Mouse (Mus musculus): ENCODE results near the gene 4921517D22Rik. TPM values are rescaled to one million over a fixed set of nuclear protein-coding genes. Genes with fewer than 3 reads are reported as not detected.

4921517D22Rik gene
- total RNA-seq, 1 experiment from 2014 or later = not detected

DNA sequence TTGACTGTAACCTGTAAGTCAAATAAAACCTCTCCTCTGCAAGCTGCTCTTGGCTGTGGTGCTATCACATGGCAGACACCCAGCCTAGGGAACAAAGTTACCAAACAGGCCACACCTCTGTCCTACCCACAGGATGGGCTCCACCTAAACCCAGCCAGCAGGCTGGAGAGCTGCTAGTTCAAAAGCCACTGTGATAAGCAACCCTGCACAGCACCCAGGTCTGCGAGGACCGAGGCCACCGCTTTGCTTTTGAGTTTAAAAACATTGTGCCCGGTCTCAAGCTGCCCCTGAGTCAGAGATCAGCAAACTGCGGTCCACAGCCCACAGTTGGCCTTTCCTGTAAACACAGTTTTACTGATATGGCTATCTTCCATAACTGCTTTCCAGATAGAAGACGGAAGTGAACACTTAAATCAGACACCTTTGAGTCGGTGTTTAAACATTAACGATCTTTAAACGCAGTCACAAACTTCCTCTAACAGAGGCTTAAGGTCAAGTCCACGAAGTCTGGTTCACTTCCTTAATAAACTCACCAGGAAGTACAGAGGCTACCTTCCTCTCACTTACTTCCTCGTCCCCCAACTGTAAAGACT lies 25.3 kb downstream of the 4921517D22Rik start:
- ATAC-seq (replicated peaks; ENCODE audit: insufficient number of reproducible peaks, low FRiP score, low TSS enrichment, poor library complexity, severe bottlenecking) = peak; percentile 72

DNA sequence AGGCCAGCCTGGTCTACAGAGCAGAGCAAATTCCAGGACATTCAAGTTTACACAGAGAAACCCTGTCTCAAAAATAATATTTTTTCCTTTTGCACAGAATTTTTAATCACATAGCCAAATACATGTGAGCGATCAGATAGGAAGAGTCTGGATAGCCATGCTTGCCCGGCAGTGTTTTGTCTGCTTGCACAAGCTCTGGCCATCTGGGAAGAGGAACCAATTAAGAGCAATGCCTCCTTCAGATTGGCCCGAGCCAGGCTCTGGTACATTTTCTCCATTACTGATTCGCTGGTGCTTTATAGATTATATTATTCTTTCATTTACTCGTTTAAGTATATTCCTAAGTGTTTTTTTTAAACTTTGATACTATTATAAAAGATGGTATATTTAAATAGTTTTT lies 26.1 kb downstream of the 4921517D22Rik start:
- ATAC-seq (replicated peaks; ENCODE audit: insufficient number of reproducible peaks, low FRiP score, low TSS enrichment, poor library complexity, severe bottlenecking) = no peak

DNA sequence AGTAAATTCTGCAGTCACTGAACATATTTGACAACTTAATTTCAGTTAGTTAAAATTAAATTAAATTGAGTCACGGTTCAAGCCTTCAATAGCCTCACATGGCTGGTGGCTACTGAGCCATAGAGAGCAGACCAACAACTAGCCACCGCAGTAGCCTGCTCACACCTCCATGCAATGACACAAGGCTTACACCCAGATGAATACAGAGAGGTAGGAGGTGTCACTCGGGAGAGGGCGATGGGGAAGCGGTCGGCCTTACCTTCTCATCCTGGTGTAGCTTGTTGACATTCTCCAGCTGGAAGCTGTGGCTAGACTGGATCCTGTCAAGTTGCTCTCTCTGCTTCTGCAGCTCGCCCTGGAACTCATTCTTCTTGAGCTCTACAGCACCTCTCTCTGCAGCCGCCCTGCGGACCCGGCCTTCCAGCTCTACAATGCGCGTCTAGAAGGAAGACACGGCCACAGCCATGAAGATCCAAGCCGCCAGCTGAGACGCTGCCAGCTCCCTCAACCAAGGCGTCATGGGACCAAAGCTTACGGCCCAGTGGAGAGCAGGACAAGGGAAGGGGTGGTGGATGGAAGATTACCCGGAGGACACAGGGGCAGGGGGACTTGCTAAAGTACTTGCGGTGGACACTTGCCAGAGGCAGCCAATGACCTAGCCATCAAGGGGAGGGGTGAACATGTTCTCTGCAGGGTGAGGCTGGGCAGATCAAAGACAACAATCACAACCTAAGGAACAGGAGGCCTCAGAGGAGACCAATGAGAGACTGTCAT lies 29.8 kb downstream of the 4921517D22Rik start:
- no peak for ATAC-seq (replicated peaks; ENCODE audit: insufficient number of reproducible peaks, low FRiP score, low TSS enrichment, poor library complexity, severe bottlenecking)

DNA sequence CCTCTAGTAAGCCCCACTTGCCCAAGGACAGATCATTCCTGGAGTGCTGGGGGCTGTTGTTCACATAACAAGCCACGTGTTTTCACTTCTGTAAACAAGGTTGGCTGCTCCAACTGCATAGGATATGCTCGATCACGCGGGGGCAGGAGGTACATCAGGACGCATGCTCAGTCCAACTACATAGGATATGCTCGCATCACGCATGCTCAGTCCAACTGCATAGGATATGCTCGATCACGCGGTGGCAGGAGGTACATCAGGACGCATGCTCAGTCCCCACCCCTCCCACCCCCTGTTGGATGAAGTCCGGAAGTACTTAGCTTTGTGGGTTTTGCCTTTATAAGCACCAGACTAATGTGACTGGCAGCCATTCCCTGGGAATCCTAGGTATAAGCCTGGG lies 31.9 kb downstream of the 4921517D22Rik start:
- ATAC-seq (replicated peaks; ENCODE audit: insufficient number of reproducible peaks, low FRiP score, low TSS enrichment, poor library complexity, severe bottlenecking) = no peak

DNA sequence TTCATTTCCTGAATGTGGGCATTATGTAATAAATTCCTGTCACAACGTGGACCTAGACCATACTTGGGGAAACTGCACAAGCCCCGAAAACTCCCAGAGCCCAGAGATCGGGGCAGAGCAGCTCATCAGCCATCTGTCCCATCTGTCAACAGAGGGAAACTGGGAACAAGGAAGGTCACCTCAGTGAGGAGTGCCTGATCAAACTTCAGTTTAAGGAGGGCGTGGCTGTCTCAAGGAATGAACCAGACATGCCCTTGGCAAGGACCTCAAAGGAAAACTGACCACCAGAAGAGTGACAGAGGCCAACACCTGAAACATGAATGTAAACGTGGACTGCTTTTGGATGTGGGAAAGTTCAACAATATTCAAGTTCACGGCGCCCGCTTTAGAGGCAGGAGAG lies 32.5 kb downstream of the 4921517D22Rik start:
- no peak for ATAC-seq (replicated peaks; ENCODE audit: insufficient number of reproducible peaks, low FRiP score, low TSS enrichment, poor library complexity, severe bottlenecking)

DNA sequence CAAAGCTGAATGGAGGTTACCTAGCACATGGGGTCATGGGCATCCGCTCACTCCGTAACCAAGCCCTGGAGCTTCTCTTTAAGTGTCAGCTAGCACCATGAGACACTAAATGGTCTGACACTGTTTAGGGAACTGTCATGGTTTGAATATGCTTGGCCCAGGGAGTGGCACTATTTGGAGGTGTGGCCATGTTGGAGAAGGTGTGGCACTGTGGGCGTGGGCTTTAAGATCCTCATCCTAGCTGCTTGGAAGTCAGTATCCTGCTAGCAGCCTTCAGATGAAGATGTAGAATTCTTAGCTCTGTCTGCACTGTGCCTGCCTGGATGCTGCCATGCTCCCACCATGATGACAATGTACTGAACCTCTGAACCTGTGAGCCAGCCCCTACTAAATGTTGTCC lies 33.5 kb downstream of the 4921517D22Rik start:
- ATAC-seq (replicated peaks; ENCODE audit: insufficient number of reproducible peaks, low FRiP score, low TSS enrichment, poor library complexity, severe bottlenecking) = no peak

DNA sequence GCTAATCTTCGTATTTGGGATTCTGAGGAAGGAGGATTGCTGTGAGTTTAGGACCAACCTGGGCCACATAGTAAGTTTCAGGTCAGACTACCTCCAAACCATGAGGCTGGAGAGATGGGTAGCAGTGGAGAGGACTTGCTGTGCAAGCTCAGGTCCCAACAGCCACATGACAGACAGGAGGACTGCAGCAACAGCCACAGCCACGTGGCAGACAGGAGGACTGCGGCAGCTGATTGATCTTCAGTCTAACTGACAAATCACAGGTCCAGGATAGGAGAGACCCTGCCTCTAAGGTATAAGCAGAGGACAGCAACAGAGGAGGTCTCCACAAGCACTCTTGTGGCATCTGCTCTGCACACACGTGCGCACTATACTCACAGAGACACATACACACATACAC lies 36.1 kb downstream of the 4921517D22Rik start:
- no peak for ATAC-seq (replicated peaks; ENCODE audit: insufficient number of reproducible peaks, low FRiP score, low TSS enrichment, poor library complexity, severe bottlenecking)

DNA sequence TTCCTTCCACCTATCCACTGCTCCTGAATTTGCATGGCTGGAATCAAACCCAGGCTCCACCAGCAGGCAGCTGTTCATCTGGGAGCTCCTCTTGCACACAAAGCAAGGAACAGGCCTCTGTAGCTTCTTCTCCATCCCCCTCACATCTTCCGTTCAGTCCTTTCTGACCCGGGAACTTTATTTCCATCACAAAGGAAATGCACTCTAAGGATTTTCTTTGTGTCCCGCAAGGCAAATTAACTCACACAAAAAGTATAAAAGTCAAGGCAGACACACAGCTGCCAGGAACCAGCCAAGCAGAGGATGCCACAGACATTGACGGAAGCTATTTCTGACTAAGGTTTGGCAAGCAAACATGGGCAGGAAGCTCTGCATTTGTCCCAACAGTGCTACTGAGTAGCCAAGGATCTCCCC lies 36.9 kb downstream of the 4921517D22Rik start:
- no peak for ATAC-seq (replicated peaks; ENCODE audit: insufficient number of reproducible peaks, low FRiP score, low TSS enrichment, poor library complexity, severe bottlenecking)

DNA sequence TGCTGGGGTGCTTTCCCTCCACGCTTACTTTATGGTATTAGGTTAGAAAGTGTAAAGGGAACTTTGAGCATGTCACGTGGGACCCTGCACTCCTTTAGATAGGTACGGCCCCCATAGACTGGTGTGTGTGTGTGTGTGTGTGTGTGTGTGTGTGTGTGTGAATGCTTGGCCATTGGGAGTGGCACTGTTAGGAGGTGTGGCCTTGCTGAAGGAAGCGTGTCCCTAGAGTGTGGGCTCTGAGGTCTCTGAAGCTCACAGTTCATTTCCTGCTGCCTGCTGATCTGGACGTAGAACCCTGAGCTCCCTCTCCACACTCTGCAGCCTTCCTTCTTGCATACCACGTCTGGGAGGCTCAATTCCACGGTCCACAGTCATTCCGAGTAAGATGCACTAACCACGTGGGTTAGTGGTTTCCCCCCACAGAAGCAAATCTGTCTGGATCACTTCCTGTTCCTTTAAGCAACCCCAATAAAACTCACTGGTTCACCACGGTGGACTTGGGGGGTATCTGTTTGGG lies 37.5 kb downstream of the 4921517D22Rik start:
- ATAC-seq (replicated peaks; ENCODE audit: insufficient number of reproducible peaks, low FRiP score, low TSS enrichment, poor library complexity, severe bottlenecking) = peak; percentile 42

DNA sequence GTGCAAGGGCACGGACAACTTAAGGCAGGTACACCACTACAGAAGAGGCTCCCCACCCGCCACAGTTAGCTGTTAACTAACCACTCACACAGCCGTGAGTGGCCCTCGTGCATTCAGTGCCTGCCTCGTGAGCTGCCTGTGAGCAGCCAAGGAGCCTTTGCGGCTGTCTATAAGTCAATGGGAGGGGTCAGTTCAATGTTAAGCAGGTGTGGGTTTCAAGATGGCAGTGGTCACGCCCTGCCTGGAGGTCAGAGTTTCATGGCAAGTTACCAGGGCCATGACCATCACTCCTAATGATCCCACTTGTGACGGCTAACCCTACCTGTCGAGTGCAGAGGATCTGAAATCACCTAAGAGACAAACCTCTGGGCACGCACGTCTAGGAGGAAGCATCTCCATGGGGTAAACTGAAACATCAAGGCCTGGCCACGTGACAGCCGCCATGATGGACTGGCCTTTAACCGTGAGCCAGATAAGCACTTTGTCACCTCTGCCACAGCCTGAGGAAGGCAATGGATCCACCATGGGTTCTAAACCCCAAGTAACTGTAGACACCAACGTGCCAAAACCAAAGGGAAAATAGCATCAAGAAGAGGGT lies 38.1 kb downstream of the 4921517D22Rik start:
- no peak for ATAC-seq (replicated peaks; ENCODE audit: insufficient number of reproducible peaks, low FRiP score, low TSS enrichment, poor library complexity, severe bottlenecking)

DNA sequence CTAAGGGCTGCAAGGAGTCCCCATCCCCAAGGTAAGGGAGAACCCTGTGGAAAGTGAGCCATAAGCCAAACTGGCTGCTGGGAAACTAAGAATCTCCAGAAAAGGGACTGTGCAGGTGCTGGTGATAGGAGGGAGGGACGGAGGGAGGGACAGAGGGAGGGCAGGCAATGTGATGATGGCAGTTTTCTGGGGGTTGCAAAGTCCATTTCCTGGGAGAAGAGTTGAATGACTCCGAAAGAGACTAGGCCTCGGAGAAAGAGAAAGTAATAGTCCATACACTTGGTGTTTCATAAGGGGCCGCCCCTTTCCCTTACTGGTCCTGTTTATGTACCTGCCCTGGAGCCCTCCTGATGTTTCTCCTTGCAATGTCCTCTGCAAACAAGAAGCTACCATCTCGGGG lies 39.4 kb downstream of the 4921517D22Rik start:
- no peak for ATAC-seq (replicated peaks; ENCODE audit: insufficient number of reproducible peaks, low FRiP score, low TSS enrichment, poor library complexity, severe bottlenecking)

DNA sequence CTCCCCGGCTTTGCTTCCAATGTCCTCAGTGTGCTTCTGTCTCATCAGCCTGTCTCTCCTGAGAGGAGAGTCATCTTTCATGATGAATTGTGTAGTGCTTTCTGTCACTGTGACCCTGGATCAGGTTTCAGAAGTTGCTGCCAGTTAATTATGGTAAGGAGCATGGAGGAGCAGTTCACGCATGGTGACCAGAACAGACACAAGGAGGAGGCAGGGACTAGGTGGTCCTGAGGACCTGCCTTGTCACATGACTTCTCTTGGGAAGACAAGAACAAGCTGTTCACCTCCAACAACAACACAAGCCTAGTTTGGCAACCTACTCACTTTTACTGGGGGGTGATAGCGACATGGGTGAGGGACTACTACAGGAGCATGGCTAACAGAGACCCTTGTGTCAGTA lies 40.8 kb downstream of the 4921517D22Rik start:
- no peak for ATAC-seq (replicated peaks; ENCODE audit: insufficient number of reproducible peaks, low FRiP score, low TSS enrichment, poor library complexity, severe bottlenecking)

DNA sequence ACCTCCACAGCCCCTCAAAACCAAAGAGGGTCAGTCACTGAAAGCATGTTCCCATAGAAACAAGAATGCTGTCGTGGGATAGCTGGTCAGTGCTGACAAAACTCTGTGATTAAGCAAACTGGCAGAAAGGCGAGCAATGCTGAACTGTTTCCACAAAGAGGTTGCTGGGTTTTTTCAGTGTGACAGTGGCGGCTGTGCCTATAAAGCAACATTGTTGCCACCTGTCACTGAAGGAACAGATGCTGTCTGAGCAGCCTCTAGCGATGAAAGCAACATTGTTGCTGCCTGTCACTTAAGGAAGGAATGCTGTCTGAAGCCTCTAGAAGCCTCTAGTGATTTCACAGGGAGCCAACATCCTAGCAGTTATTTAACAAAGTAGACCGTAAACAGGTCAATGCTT lies 41.3 kb downstream of the 4921517D22Rik start:
- no peak for ATAC-seq (replicated peaks; ENCODE audit: insufficient number of reproducible peaks, low FRiP score, low TSS enrichment, poor library complexity, severe bottlenecking)

DNA sequence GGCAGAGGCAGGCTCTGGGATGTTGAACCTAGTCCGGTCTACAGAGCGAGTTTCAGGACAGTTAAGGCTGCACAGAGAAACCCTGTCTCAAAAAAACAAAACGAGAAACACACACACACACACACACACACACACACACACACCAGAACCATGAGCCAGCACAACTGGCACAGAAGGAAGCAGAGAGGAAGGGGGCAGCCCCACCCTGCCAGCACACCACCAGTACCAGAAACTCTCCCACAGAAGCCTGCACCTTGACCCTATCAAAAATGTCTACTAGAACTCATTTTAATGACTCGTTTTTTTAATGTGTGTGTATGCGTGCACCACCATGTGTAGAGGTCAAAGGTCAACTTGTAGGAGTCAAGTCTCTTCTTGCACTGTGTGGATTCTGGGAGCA lies 44.1 kb downstream of the 4921517D22Rik start:
- ATAC-seq (replicated peaks; ENCODE audit: insufficient number of reproducible peaks, low FRiP score, low TSS enrichment, poor library complexity, severe bottlenecking) = no peak

DNA sequence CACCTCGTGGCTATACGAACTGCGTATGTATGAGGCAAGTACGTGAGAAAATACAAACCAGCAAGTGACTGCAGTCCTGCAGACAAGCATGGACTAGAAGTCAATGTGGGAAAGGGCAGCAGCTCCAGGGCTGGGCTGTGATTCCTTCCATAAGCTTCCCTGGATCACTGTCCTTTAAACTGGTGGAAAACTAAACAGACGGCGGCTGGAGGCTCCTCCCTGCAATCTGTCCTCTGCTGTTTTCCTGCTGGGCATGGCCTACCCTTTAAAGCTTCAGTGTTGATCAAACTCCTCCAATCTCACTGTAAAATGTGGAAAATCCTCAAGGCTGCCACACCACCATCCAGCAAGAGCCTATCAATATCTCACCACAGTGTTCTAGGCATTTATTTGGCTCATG lies 45.3 kb downstream of the 4921517D22Rik start:
- no peak for ATAC-seq (replicated peaks; ENCODE audit: insufficient number of reproducible peaks, low FRiP score, low TSS enrichment, poor library complexity, severe bottlenecking)

DNA sequence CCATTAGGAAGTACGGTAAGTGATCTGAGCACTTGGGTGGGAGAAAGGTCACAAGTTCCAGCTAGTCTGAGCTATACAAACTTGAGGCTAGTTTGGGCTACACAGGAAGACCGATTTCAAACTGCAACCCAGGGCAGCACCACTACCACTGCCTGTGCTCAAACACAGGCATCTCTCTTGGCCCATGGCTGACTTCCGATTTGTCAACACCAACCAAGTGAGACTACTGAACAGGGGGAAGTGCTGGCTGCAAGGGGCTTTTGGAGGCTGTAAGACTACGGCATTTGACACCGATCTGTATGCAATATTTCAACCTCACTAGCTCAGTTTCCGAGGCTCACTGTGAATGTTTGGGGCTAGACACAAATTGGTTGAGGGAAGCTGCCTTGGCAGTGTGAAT lies 46.4 kb downstream of the 4921517D22Rik start:
- ATAC-seq (replicated peaks; ENCODE audit: insufficient number of reproducible peaks, low FRiP score, low TSS enrichment, poor library complexity, severe bottlenecking) = no peak

DNA sequence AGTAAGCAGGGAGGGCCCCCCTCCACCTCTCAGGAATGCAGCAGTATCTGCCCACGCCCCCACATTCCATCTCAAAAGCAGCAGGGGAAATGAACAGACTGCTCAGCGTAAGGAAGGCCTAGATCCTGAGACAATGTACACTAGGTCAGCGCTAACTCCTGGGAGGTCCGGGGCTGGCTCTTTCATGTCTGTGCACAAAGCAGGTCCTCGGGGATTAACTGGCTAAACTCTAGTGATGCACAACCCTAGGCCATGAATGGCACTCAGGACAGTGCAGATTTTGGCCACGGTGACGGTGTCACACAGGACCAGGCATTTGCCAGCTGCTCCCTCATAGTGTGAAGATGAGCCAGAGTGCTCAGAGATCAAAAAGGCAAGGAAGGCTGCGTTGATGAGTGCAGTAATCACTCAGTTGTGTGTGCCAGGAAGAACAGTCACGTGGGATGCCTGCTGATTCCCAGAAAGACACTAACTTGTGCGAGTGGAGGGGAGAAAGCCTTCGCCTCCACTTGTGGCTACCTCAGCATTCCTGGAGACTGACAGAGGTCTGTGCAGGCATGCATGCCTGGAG lies 47.1 kb downstream of the 4921517D22Rik start:
- ATAC-seq (replicated peaks; ENCODE audit: insufficient number of reproducible peaks, low FRiP score, low TSS enrichment, poor library complexity, severe bottlenecking) = no peak

DNA sequence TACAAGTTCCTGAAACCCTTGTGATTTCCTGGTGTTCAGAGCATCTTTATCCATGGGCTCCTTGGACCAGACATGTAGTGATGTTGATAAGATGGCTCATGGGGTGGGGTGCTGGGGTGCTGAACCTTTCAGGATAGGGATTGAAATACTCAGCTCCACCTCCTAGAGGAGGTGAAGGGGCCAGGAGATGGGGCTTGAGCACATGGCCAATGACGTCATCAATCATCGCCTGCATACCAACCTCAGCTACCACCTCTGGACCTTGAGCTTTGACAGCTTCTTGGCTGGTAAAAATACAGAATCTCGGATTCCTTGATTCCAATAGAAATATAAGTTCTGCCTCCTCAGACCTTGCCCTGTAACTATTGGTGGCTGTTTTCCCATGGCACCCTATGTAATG lies 48.4 kb downstream of the 4921517D22Rik start:
- no peak for ATAC-seq (replicated peaks; ENCODE audit: insufficient number of reproducible peaks, low FRiP score, low TSS enrichment, poor library complexity, severe bottlenecking)

DNA sequence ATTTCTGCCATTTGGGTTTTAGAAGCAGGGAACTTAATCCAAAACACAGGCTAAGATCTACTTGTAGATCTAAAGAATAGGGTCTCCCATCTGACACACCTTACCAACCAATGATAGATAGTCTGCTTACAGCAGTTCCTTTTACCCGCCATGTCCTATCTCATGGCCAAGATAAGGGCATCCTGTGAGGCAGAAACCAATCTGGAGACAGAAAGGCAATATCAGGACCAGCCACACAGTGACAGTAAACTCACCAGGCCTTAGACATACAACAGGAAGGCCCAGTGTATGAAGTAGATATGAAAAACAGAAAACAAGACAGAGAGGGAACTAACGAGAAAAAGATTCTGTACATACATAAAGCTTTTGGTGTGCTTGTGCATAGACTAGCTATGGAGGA lies 51.1 kb downstream of the 4921517D22Rik start:
- ATAC-seq (replicated peaks; ENCODE audit: insufficient number of reproducible peaks, low FRiP score, low TSS enrichment, poor library complexity, severe bottlenecking) = no peak

DNA sequence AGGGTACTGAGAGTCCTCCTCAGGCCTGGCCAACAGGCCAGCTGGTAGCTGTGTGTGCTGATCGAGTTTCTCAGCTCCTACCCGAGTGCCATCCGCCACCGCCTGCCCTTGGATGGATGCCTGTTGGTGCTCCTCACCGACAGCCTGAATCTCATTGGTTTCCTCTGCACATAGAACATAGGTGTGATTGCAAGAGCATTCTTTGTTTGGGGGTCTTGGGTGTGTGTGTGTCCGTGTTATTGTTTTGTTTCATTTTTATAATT lies 53.8 kb downstream of the 4921517D22Rik start:
- no peak for ATAC-seq (replicated peaks; ENCODE audit: insufficient number of reproducible peaks, low FRiP score, low TSS enrichment, poor library complexity, severe bottlenecking)

Data from monocyte, adult 5-6 weeks (primary cell).